9 mouse cellular contexts compared by ENCODE assay signal in the genomic region with DNA sequence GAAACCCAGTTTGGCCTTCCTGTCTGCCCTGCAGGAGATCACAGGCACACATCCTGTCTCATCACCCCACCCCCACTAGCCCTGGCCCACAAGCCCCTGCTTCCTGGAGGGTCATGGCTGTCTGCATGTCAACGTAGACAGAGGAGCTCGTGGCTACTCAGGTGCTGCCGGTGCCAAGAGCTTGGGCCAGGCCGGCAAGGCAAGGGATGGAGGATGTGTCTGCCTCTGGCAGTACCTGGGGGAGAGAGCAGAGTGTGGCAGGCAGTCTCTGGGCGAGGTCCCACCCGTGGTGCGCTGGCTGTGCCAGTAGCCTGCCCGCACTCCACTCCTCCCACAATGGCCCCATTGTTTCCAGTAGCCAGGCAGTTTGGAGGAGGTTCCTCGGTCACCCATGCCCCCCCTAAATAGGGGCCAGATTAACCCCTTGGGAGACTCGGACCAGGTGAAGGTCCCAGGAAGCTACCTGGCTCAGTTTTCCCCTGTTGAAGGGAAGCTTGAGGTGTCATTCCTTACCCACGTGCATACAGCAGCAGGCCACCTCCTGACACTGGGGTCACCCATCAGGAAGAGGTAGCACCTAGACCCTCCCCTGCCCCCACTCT. TPM values are rescaled to one million over a fixed set of nuclear protein-coding genes. Genes with fewer than 3 reads are reported as not detected.
DNase-seq lines count a peak whose midpoint lies in the region; ATAC-seq lines count a peak whose summit lies in the region.
"Had no signal": no experiment of that assay in that cellular context is flagged by ENCODE, and none has a peak within 500 bp of the region (broad histone marks: within the 10 kb centered on the region; RNA-seq: fewer than 3 reads in every experiment).

No protein-coding gene starts in this region.

- peak overlapping the region; percentile 63; the same call in 1 of the 2 replicates for H3K27ac ChIP-seq in kidney, embryonic 14.5 days (ENCODE audit: low read depth, low read length)
- peak overlapping the region; percentile 82 for H3K27ac ChIP-seq in forebrain, embryonic 10.5 days

- ATAC-seq in kidney, embryonic 14.5 days (ENCODE audit: low FRiP score, low TSS enrichment): no peak

- no peak overlapping the region for H3K4me3 ChIP-seq in kidney, embryonic 14.5 days (ENCODE audit: low read length)
- H3K4me3 ChIP-seq in forebrain, embryonic 10.5 days: peak overlapping the region; percentile 30

- no peaks in the 10 kb centered on the region for H3K9me3 ChIP-seq in kidney, embryonic 14.5 days (ENCODE audit: control insufficient read depth, low read length)
- H3K9me3 ChIP-seq in forebrain, embryonic 10.5 days: no peaks in the 10 kb centered on the region

- peak overlapping the region; percentile 7; the same call in 1 of the 2 replicates for H3K9ac ChIP-seq in kidney, embryonic 14.5 days (ENCODE audit: low read depth, low read length)

- 16% methylated on average over 11 of the region's 11 CpGs for WGBS in kidney, embryonic 14.5 days
- WGBS in forebrain, embryonic 10.5 days: 17% methylated on average over 11 of the region's 11 CpGs

- H3K27me3 ChIP-seq in kidney, embryonic 14.5 days (ENCODE audit: control insufficient read depth, insufficient read depth, low read length): no peaks in the 10 kb centered on the region
- no peaks in the 10 kb centered on the region for H3K27me3 ChIP-seq in forebrain, embryonic 10.5 days (ENCODE audit: poor library complexity, severe bottlenecking)

- no peaks in the 10 kb centered on the region; the same call in 1 of the 2 replicates for H3K36me3 ChIP-seq in kidney, embryonic 14.5 days (ENCODE audit: control insufficient read depth, insufficient read depth, low read length)
- peaks cover 8% of the 10 kb centered on the region; the same call in 1 of the 2 replicates for H3K36me3 ChIP-seq in forebrain, embryonic 10.5 days (replicated peaks)

- no peak for DNase-seq in kidney, adult 9 months
- peak; percentile 85 for DNase-seq in Muller cell, postnatal 12 days (ENCODE audit: inconsistent ontology term)
- no peak for DNase-seq in forebrain, embryonic 10.5 days (ENCODE audit: extremely low spot score, low spot score)
- DNase-seq in induced T-regulatory cell, adult 2 months (ENCODE audit: low read depth): peak; percentile 81
- peak; percentile 84 for DNase-seq in lung, postnatal 10 days
- DNase-seq in thymus, adult 18-20 months: peak; percentile 59 to 76
- DNase-seq in layer of hippocampus, adult 18-20 months (ENCODE audit: low spot score in 2 of 2): no peak

- peaks cover 88% of the 10 kb centered on the region for H3K4me1 ChIP-seq in kidney, embryonic 14.5 days (ENCODE audit: control insufficient read depth, insufficient read depth, low read length)
- H3K4me1 ChIP-seq in forebrain, embryonic 10.5 days: peaks cover 100% of the 10 kb centered on the region

- H3K4me2 ChIP-seq in kidney, embryonic 14.5 days (replicated peaks; ENCODE audit: low read depth, low read length): peak overlapping the region; percentile 13; the same call in 1 of the 2 replicates

RNA-seq across cellular contexts. Expression of a gene that starts 11.7 kb away (rescaled TPM):
- 14.5 and 14.6 TPM in 2 replicates for polyA plus RNA-seq in kidney, embryonic 14.5 days (2014; fragmentation: Nextera tagmentation; extraction: Ambion mirVana)
- 3.9 and 5.0 TPM in 2 replicates for polyA plus RNA-seq in forebrain, embryonic 10.5 days (2016; fragmentation: Nextera tagmentation; extraction: Ambion mirVana)
- 10 to 100 TPM; 64.0 to 72.3 TPM for total RNA-seq in layer of hippocampus, adult 18-20 months (2021)

RNA-seq across cellular contexts. Expression of a gene that starts 39.6 kb away (rescaled TPM):
- polyA plus RNA-seq in kidney, embryonic 14.5 days (2014; fragmentation: Nextera tagmentation; extraction: Ambion mirVana): 0.30 and 0.39 TPM in 2 replicates
- not detected in 2 replicates for polyA plus RNA-seq in forebrain, embryonic 10.5 days (2016; fragmentation: Nextera tagmentation; extraction: Ambion mirVana)
- not detected for total RNA-seq in layer of hippocampus, adult 18-20 months (2021)
- total RNA-seq: adrenal gland, postnatal 36 days had no signal

RNA-seq across cellular contexts. Expression of a gene that starts 53.4 kb away (rescaled TPM):
- polyA plus RNA-seq in kidney, embryonic 14.5 days (2014; fragmentation: Nextera tagmentation; extraction: Ambion mirVana): not detected in 2 replicates
- not detected in 2 replicates for polyA plus RNA-seq in forebrain, embryonic 10.5 days (2016; fragmentation: Nextera tagmentation; extraction: Ambion mirVana)
- total RNA-seq in layer of hippocampus, adult 18-20 months (2021): not detected
- total RNA-seq: adrenal gland, postnatal 36 days had no signal

Comparison
In these comparisons a context has a peak if more than half of its experiments do, and no peak if none do; other contexts are left out.
1. DNase-seq: peak in Muller cell, postnatal 12 days (single experiment), induced T-regulatory cell, adult 2 months (single experiment), lung, postnatal 10 days (single experiment) and thymus, adult 18-20 months (2 of 2); none in kidney, adult 9 months (single experiment), forebrain, embryonic 10.5 days (single experiment) and layer of hippocampus, adult 18-20 months (0 of 2).